Mouse (Mus musculus): ENCODE results near the gene Cebpb. TPM values are rescaled to one million over a fixed set of nuclear protein-coding genes. Genes with fewer than 3 reads are reported as not detected.
"Not testable (repeated sequence)": the region's sequence is repeated elsewhere in the genome, so short reads cannot be mapped to it uniquely, and the experiment has no call there.

Gene Cebpb
- polyA plus RNA-seq (2012; rRNA removed), result 16.7 and 19.4 TPM in 2 replicates

- Histone ChIP-seq H3K27ac (ENCODE audit: insufficient read depth, low read length) (peak within 1 kb of the TSS; percentile 95), H3K4me3 (ENCODE audit: insufficient read depth, low read length) (peak within 1 kb of the TSS; percentile 92), H3K4me1 (ENCODE audit: control insufficient read depth, insufficient read depth, low read length) (peaks cover 6% of the 10 kb centered on the region)
- TF ChIP-seq CTCF (IDR thresholded peaks at IDR 0.05; ENCODE audit: extremely low read depth, insufficient read depth, low read length), result 0 out of 2 replicates have a peak, but pooled peaks have one; percentile 14
- TF ChIP-seq POLR2A (IDR thresholded peaks at IDR 0.05; ENCODE audit: extremely low read depth, insufficient read depth, low read length), result peak; percentile 49; the same call in 1 of the 2 replicates
Observed at GRCm38 (mm10) chr2:167688498-167689451, at the start of gene Cebpb. Gene Cebpb, plus strand, starts transcription at chr2:167688915.

DNA sequence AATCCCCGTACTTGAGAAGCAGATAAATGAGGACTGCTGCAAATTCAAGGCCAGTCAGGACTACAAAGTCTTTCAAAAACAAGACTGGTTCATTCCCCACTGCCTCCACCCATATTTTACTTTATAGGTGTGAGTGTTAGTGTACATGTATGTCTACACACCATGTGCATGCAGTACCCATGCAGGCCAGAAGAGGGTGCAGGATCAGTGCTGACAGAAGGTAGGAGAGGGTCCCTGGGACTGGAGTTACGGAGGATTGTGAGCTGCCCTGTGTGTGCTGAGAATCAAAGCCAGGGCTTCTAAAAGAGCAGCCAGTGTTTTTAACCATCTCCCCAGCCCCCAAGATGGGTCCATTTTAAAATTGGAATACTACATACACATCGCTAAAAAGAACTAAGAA is 48.4 kb upstream of the Cebpb start:
- Histone ChIP-seq H3K4me3 (ENCODE audit: insufficient read depth, low read length) (no peak overlapping the region), H3K4me1 (ENCODE audit: control insufficient read depth, insufficient read depth, low read length) (no peaks in the 10 kb centered on the region), H3K27ac (ENCODE audit: insufficient read depth, low read length) (no peak overlapping the region)
- TF ChIP-seq CTCF (IDR thresholded peaks at IDR 0.05; ENCODE audit: extremely low read depth, insufficient read depth, low read length) (peak; percentile 57), POLR2A (IDR thresholded peaks at IDR 0.05; ENCODE audit: extremely low read depth, insufficient read depth, low read length) (no peak)

- no peak overlapping the region for H3K4me3 ChIP-seq (ENCODE audit: insufficient read depth, low read length)
- TF ChIP-seq CTCF (IDR thresholded peaks at IDR 0.05; ENCODE audit: extremely low read depth, insufficient read depth, low read length) (peak; percentile 62), POLR2A (IDR thresholded peaks at IDR 0.05; ENCODE audit: extremely low read depth, insufficient read depth, low read length) (no peak)
- no peak overlapping the region for H3K27ac ChIP-seq (ENCODE audit: insufficient read depth, low read length)
Observed at GRCm38 (mm10) chr2:167641337-167641736, 47.4 kb upstream of the Cebpb start.

GRCm38 (mm10) chr2:167642164-167642563 is 46.6 kb upstream of the Cebpb start:
- Histone ChIP-seq H3K27ac (ENCODE audit: insufficient read depth, low read length) (no peak overlapping the region), H3K4me3 (ENCODE audit: insufficient read depth, low read length) (no peak overlapping the region), H3K4me1 (ENCODE audit: control insufficient read depth, insufficient read depth, low read length) (no peaks in the 10 kb centered on the region)
- no peak for TF ChIP-seq POLR2A (IDR thresholded peaks at IDR 0.05; ENCODE audit: extremely low read depth, insufficient read depth, low read length)
- no peak for TF ChIP-seq CTCF (IDR thresholded peaks at IDR 0.05; ENCODE audit: extremely low read depth, insufficient read depth, low read length)

More at GRCm38 (mm10) chr2:167641337-167641736, 47.4 kb upstream of the Cebpb start:
- no peaks in the 10 kb centered on the region for H3K4me1 ChIP-seq (ENCODE audit: control insufficient read depth, insufficient read depth, low read length)

GRCm38 (mm10) chr2:167643356-167644052 is 45.2 kb upstream of the Cebpb start:
- not testable (repeated sequence) for H3K4me1 ChIP-seq (ENCODE audit: control insufficient read depth, insufficient read depth, low read length); H3K27ac ChIP-seq (ENCODE audit: insufficient read depth, low read length); H3K4me3 ChIP-seq (ENCODE audit: insufficient read depth, low read length)

- no peak overlapping the region for H3K4me3 ChIP-seq (ENCODE audit: insufficient read depth, low read length)
- no peak overlapping the region for H3K27ac ChIP-seq (ENCODE audit: insufficient read depth, low read length)
- H3K4me1 ChIP-seq (ENCODE audit: control insufficient read depth, insufficient read depth, low read length), result peaks cover 2% of the 10 kb centered on the region; the same call in 1 of the 2 replicates
- no peak for TF ChIP-seq POLR2A (IDR thresholded peaks at IDR 0.05; ENCODE audit: extremely low read depth, insufficient read depth, low read length)
- no peak for TF ChIP-seq CTCF (IDR thresholded peaks at IDR 0.05; ENCODE audit: extremely low read depth, insufficient read depth, low read length)
Observed at GRCm38 (mm10) chr2:167646411-167646810, 42.3 kb upstream of the Cebpb start.

GRCm38 (mm10) chr2:167649290-167650032 is 39.3 kb upstream of the Cebpb start:
- no peak overlapping the region for H3K27ac ChIP-seq (ENCODE audit: insufficient read depth, low read length)
- H3K4me3 ChIP-seq (ENCODE audit: insufficient read depth, low read length), result no peak overlapping the region
- TF ChIP-seq CTCF (IDR thresholded peaks at IDR 0.05; ENCODE audit: extremely low read depth, insufficient read depth, low read length), result no peak
- no peak for TF ChIP-seq POLR2A (IDR thresholded peaks at IDR 0.05; ENCODE audit: extremely low read depth, insufficient read depth, low read length)
- H3K4me1 ChIP-seq (ENCODE audit: control insufficient read depth, insufficient read depth, low read length), result peaks cover 2% of the 10 kb centered on the region; the same call in 1 of the 2 replicates

- no peak overlapping the region for H3K4me3 ChIP-seq (ENCODE audit: insufficient read depth, low read length)
- TF ChIP-seq POLR2A (IDR thresholded peaks at IDR 0.05; ENCODE audit: extremely low read depth, insufficient read depth, low read length), result peak; percentile 45; the same call in 1 of the 2 replicates
- no peak for TF ChIP-seq CTCF (IDR thresholded peaks at IDR 0.05; ENCODE audit: extremely low read depth, insufficient read depth, low read length)
- peak overlapping the region; percentile 79 for H3K27ac ChIP-seq (ENCODE audit: insufficient read depth, low read length)
- H3K4me1 ChIP-seq (ENCODE audit: control insufficient read depth, insufficient read depth, low read length), result peaks cover 2% of the 10 kb centered on the region; the same call in 1 of the 2 replicates
Observed at GRCm38 (mm10) chr2:167651622-167652021, 37.1 kb upstream of the Cebpb start.

DNA sequence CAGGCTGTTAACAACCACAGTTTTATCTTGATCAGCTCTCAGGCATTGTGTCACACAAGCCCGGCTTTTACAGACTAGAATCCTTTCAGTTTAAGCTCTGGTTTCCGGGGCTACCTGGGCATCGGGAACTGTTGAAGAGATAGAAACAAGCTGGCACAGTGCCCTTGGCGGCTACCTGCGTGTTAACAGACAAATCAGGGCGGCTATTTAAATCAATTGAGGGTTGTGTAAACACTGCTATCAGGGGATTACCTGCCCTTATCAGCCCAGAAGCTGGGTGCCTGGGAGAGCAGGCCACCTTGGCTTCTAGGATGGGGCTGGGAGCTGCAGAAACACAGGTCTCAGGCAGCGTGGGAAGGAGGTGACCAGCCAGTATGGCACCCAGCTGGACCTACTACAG is 36.0 kb upstream of the Cebpb start:
- H3K4me1 ChIP-seq (ENCODE audit: control insufficient read depth, insufficient read depth, low read length), result peaks cover 4% of the 10 kb centered on the region; the same call in 1 of the 2 replicates
- peak overlapping the region; percentile 79 for H3K27ac ChIP-seq (ENCODE audit: insufficient read depth, low read length)
- H3K4me3 ChIP-seq (ENCODE audit: insufficient read depth, low read length), result no peak overlapping the region
- TF ChIP-seq POLR2A (IDR thresholded peaks at IDR 0.05; ENCODE audit: extremely low read depth, insufficient read depth, low read length) (no peak), CTCF (IDR thresholded peaks at IDR 0.05; ENCODE audit: extremely low read depth, insufficient read depth, low read length) (no peak)
